Mouse (Mus musculus) forebrain, embryonic 11.5 days (tissue): ENCODE measurements at regions not wholly inside any gene's neighbourhood (a gene's known extent, or its start where the extent isn't known, plus 50 kb on each side); places are given as distances from the start of the nearest gene placed in this dataset.

ENCODE experiments used
- ATAC-seq: fragments of 200-750 bp; cut with Nextera tagmentation; replicated peaks from 2 replicates; pipeline ENCODE4 v1.8.0; 2017; ENCODE audit warnings: moderate TSS enrichment; ENCODE audit not compliant: low FRiP score
- DNase-seq: peaks from one replicate; pipeline ENCODE4 v3.0.0-alpha.2; 2017; ENCODE audit warnings: low spot score
- H3K27ac ChIP-seq: fragments of 300-500 bp; sonication (generic); 2 replicates; pipeline ENCODE4 v1.5.1; 2014; ENCODE audit warnings: low read depth, low read length
- H3K27me3 ChIP-seq: fragments of 300-500 bp; sonication (generic); 2 replicates; pipeline ENCODE4 v1.6.1; 2014; ENCODE audit warnings: mild to moderate bottlenecking, low read length, mixed read lengths; ENCODE audit not compliant: control insufficient read depth, insufficient read depth
- H3K36me3 ChIP-seq: fragments of 300-500 bp; sonication (generic); 2 replicates; pipeline ENCODE4 v1.6.1; 2014; ENCODE audit warnings: mild to moderate bottlenecking, low read length, moderate library complexity, mixed read lengths; ENCODE audit not compliant: control insufficient read depth, insufficient read depth
- H3K4me1 ChIP-seq: fragments of 300-500 bp; sonication (generic); replicated peaks from 2 replicates; pipeline ENCODE4 v1.6.1; 2014; ENCODE audit warnings: low read length, mixed read lengths; ENCODE audit not compliant: control insufficient read depth, insufficient read depth
- H3K4me2 ChIP-seq: fragments of 300-500 bp; sonication (generic); 2 replicates; pipeline ENCODE4 v1.6.1; 2014; ENCODE audit warnings: low read depth, mild to moderate bottlenecking, low read length, moderate library complexity, mixed read lengths; ENCODE audit not compliant: severe bottlenecking
- H3K4me3 ChIP-seq: fragments of 300-500 bp; sonication (generic); 2 replicates; pipeline ENCODE4 v1.5.1; 2014; ENCODE audit warnings: low read depth, low read length
- H3K9ac ChIP-seq: fragments of 300-500 bp; sonication (generic); 2 replicates; pipeline ENCODE4 v1.6.1; 2014; ENCODE audit warnings: low read length
- H3K9me3 ChIP-seq: fragments of 300-500 bp; sonication (generic); 2 replicates; pipeline ENCODE4 v1.6.1; 2016; ENCODE audit warnings: low read length, mixed read lengths; ENCODE audit not compliant: control insufficient read depth
- WGBS: fragments of 180-500 bp; shearing (Covaris S2); extraction: QIAGEN DNeasy Blood & Tissue Kit; methylation state at CpG from one replicate; pipeline ENCODE4 v1.1.7; 2014; 5-methylcytosine and 5-hydroxymethylcytosine counted together

DNA sequence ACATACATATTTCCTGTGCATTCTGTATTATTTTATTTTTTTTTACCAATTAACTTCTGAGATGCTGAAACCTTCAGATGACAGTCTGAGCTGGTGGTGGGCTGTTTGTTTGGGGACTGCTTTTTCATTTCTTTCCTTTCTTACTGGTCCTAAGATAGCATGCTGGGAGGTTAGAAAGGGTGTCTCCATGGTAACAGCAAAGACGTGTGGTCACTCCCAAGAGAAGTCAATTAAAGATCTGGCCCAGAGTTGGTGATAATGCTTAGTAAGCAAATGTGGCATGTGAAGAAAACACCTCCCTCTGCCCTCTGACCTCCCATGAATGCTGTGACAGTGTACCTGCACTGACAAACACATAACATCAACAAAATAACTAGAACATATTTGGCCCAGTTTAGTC, 142.5 kb downstream of the Med10 start:
- no peak overlapping the region for H3K27ac ChIP-seq
- H3K4me1 ChIP-seq: peaks cover 2% of the 10 kb centered on the region; the same call in 1 of the 2 replicates
- DNase-seq: no peak
- ATAC-seq: 0 out of 2 replicates have a peak, but pooled peaks have one; percentile 30
- no peak overlapping the region for H3K9ac ChIP-seq
- H3K27me3 ChIP-seq: no peaks in the 10 kb centered on the region
- H3K9me3 ChIP-seq: no peaks in the 10 kb centered on the region
- no peak overlapping the region for H3K4me2 ChIP-seq
- H3K4me3 ChIP-seq: no peak overlapping the region
- H3K36me3 ChIP-seq: no peaks in the 10 kb centered on the region
- WGBS: 3% methylated on average over 1 of the region's 1 CpGs

DNA sequence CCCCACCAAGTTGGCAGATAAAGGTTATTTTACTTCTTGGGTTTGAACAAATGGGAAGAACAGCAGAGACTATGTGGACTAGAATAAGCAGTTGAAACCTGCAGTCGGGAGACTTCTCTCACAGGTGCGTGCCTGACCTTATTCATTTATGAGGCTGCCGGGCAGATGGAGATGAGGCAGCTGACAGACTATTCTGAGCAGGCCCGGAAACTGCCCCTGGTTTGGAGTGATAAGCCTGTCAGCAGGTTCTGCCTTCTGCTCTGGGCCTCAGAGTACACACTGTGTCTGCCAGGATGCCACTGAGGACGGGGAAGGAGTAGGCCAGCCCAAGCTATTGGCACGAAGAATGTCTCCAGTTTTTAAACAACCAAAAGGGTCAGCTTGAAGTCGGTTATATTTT, 144.4 kb downstream of the Med10 start:
- WGBS: 84% methylated on average over 7 of the region's 7 CpGs
- ATAC-seq: no peak

DNA sequence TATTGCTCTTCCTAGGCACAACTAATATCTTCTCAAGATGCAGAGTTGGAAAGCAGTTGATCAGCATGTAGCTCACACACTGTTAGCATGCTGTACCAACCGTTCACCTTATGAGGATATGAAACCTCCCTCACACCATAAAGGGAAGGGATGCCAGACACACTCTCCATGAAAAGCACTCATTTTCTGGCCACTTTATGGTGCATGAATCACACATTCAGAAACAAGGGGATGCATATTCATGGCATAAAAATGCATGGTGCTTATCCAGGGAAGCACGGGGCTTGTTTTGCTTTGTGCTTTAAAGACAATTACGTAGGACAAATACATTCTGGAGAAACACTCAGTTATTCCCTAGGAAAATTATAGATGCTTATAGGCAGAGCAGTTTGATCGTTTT, 149.9 kb downstream of the Med10 start:
- WGBS: 86% methylated on average over 4 of the region's 4 CpGs
- H3K27ac ChIP-seq: no peak overlapping the region
- no peak overlapping the region for H3K4me3 ChIP-seq
- H3K9me3 ChIP-seq: no peaks in the 10 kb centered on the region
- H3K27me3 ChIP-seq: no peaks in the 10 kb centered on the region
- no peak overlapping the region for H3K4me2 ChIP-seq
- no peaks in the 10 kb centered on the region for H3K4me1 ChIP-seq
- no peak overlapping the region for H3K9ac ChIP-seq
- no peak for ATAC-seq
- DNase-seq: no peak
- H3K36me3 ChIP-seq: no peaks in the 10 kb centered on the region

More for the DNA sequence above, 144.4 kb downstream of the Med10 start:
- Histone ChIP-seq H3K4me3 (no peak overlapping the region), H3K36me3 (no peaks in the 10 kb centered on the region), H3K9ac (no peak overlapping the region), H3K9me3 (no peaks in the 10 kb centered on the region), H3K27me3 (no peaks in the 10 kb centered on the region), H3K27ac (no peak overlapping the region), H3K4me2 (no peak overlapping the region), H3K4me1 (peaks cover 2% of the 10 kb centered on the region; the same call in 1 of the 2 replicates)
- no peak for DNase-seq

DNA sequence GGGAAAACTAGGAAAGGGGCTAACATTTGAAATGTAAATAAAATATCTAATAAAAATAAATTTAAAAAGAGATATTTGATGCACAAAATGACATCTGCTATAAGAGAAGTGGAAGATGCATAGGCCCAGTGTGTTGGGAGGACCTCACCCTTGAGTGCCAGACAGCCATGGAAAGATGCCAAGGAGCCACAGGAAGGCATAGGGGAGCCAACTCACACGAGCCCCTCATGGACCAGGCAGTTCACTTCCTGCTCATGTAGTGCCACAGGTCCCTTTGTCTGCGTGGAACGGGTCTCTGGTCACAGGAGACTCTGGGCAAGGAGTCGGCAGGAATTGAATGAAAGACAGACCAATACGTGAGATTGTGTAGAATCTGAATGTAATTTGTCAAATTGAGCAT, 152.0 kb downstream of the Med10 start:
- Histone ChIP-seq H3K9me3 (no peaks in the 10 kb centered on the region), H3K4me2 (no peak overlapping the region), H3K27me3 (no peaks in the 10 kb centered on the region), H3K4me3 (no peak overlapping the region), H3K36me3 (no peaks in the 10 kb centered on the region), H3K9ac (no peak overlapping the region), H3K27ac (no peak overlapping the region), H3K4me1 (no peaks in the 10 kb centered on the region)
- DNase-seq (no peak), ATAC-seq (no peak)
- WGBS: 81% methylated on average over 5 of the region's 5 CpGs

DNA sequence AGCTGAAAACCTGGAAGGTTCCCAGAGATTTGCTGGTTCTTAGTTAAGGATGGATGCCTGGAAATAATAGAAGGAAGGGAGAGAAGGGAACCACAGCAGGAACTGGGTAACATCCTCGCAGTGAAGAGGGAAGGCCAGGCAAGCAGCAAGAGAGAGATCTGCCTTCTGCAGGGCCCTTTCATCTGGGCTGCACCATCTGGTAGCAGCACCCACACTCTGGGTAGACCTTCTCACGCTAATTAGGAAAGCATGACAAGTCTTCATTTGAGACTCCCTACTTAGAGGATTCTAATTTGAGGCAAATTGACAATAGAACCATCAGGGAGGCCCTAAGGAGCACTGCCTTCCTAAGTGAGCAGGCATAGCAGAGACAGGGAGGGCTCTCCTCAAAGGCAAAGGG, 153.3 kb downstream of the Med10 start:
- ATAC-seq: no peak
- DNase-seq: no peak
- Histone ChIP-seq H3K9ac (no peak overlapping the region), H3K4me3 (no peak overlapping the region), H3K4me2 (no peak overlapping the region), H3K27me3 (no peaks in the 10 kb centered on the region), H3K4me1 (no peaks in the 10 kb centered on the region), H3K27ac (no peak overlapping the region), H3K36me3 (no peaks in the 10 kb centered on the region), H3K9me3 (no peaks in the 10 kb centered on the region)
- WGBS: 41% methylated on average over 2 of the region's 2 CpGs

DNA sequence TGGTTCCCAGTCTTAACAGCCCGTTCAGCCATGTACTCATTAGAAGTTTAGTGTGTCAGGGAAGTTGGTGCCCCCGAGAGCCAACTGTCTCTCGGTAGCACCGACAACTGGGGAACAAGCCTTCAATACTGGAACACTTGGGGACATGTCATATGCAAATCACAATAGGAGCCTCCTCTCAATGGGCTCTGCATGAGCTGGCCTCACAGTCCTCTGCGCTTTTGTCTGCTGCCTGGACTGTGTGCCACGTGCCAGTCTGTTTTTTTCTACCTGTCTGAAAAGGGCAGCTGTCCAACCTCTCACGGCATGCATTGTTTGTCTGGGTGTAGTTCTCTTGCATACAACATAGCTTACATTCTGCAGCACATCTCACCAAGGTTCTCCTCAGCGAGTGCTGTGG, 161.7 kb downstream of the Med10 start:
- Histone ChIP-seq H3K4me3 (no peak overlapping the region), H3K36me3 (no peaks in the 10 kb centered on the region), H3K4me1 (no peaks in the 10 kb centered on the region), H3K4me2 (no peak overlapping the region), H3K27ac (no peak overlapping the region), H3K27me3 (no peaks in the 10 kb centered on the region), H3K9ac (no peak overlapping the region), H3K9me3 (no peaks in the 10 kb centered on the region)
- ATAC-seq: no peak
- DNase-seq: no peak
- 70% methylated on average over 8 of the region's 8 CpGs for WGBS

DNA sequence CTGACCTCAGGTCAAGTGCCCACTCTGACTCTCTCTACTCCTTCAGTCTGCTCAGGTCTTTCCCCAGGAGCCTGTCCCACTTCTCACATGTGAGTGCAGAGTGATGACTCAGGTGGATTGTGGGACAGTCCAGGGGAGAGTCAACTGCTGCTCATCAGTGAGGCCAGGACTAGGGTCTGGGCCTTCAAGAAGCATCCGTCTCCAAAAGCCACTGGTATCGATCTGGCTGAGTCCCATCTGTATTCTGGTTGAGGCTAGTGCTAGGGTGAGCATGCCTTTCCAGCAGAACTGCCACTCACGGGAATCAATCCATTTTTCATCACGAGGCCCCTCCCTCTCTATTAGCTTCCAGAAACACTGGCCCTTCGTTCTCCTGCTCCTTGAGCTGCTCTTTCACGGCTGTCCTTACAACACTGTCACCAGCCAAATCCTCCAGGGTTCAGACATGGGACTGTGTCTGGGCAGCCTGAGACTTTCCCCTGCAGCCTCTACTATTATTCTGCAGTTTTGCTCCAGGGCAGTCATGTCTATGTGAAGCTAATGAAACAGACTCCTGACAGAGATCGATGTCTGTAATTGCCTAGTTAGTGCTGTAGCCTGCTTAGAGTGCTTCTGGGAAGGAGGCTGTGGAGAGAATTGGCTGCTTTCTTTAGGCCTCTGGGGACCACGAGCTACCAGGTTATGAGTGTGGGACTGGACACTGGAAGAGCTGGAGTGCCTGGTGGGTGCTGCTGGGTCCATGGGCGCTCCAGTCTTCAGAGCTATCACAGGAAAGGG, 169.3 kb downstream of the Med10 start:
- 75% methylated on average over 9 of the region's 9 CpGs for WGBS
- Histone ChIP-seq H3K4me2 (no peak overlapping the region), H3K4me1 (no peaks in the 10 kb centered on the region), H3K36me3 (no peaks in the 10 kb centered on the region), H3K27ac (no peak overlapping the region), H3K27me3 (no peaks in the 10 kb centered on the region), H3K9ac (no peak overlapping the region), H3K9me3 (no peaks in the 10 kb centered on the region), H3K4me3 (no peak overlapping the region)
- ATAC-seq (no peak), DNase-seq (no peak)

DNA sequence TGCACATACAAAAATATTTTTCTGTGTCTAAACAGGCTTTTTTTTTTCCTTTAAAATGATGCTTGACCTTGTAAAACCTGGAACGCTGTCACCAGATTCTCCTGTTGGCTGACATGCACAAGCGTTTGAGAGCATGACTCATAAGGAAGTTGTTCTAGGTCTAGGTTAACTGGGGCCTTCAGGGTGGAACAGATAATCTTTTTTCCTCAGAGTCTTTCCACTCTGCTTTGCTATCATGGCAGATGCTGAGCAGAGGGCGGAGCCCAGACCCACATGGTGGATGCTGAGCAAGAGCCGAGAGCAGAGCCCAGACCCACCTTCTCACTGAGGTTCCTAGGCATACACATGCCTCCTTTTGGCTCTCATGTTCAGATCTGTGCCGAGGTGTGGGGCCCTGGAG, 172.6 kb downstream of the Med10 start:
- no peak overlapping the region for H3K4me2 ChIP-seq
- no peak for ATAC-seq
- WGBS: 80% methylated on average over 5 of the region's 5 CpGs
- no peak overlapping the region for H3K9ac ChIP-seq
- no peak overlapping the region for H3K4me3 ChIP-seq
- H3K27ac ChIP-seq: no peak overlapping the region
- H3K9me3 ChIP-seq: no peaks in the 10 kb centered on the region
- no peaks in the 10 kb centered on the region for H3K27me3 ChIP-seq
- no peak for DNase-seq
- H3K4me1 ChIP-seq: no peaks in the 10 kb centered on the region
- H3K36me3 ChIP-seq: no peaks in the 10 kb centered on the region

DNA sequence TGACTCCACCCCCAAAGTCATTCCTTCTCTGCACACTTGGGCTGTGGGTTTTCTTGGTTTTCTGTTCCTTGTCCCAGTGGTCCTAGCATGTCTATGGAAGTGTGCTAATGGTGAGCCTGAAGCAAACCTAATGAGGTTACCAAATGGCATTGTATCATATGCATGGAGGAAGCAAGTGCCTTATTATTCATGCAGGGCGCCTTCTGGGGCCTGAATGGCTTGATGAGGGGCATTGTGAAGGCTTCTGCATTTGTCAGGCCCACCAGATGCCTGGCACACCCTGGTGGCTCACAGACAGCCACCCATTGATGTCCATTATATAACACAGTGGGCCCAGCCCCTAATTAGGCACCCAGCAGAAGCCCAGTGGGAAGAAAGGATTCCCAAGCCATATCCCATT, 182.0 kb downstream of the Med10 start:
- DNase-seq (peak; percentile 58), ATAC-seq (peak; percentile 77)
- H3K9ac ChIP-seq: no peak overlapping the region
- H3K4me2 ChIP-seq: no peak overlapping the region
- H3K4me1 ChIP-seq: peaks cover 12% of the 10 kb centered on the region; the same call in 1 of the 2 replicates
- H3K9me3 ChIP-seq: no peaks in the 10 kb centered on the region
- H3K36me3 ChIP-seq: no peaks in the 10 kb centered on the region
- no peaks in the 10 kb centered on the region for H3K27me3 ChIP-seq
- no peak overlapping the region for H3K4me3 ChIP-seq
- WGBS: 39% methylated on average over 1 of the region's 1 CpGs
- no peak overlapping the region for H3K27ac ChIP-seq
